ENCODE assay signal across 13 mouse cellular contexts in genomic region chr14:68381741-68382140, GRCm38 (mm10).
DNase-seq lines count a peak whose midpoint lies in the region; ATAC-seq and TF ChIP-seq lines count a peak whose summit lies in the region.
"Had no signal": no experiment of that assay in that cellular context is flagged by ENCODE, and none has a peak within 500 bp of the region (broad histone marks: within the 10 kb centered on the region; RNA-seq: fewer than 3 reads in every experiment).

No protein-coding gene starts in this region.

- H3K9ac ChIP-seq in forebrain, embryonic 16.5 days (replicated peaks; ENCODE audit: low read depth, low read length), result no peak overlapping the region
- H3K9ac ChIP-seq: midbrain, embryonic 15.5 days; stomach, embryonic 15.5 days had no signal

- H3K4me3 ChIP-seq in forebrain, embryonic 16.5 days (replicated peaks; ENCODE audit: low read length), result no peak overlapping the region
- no peak overlapping the region for H3K4me3 ChIP-seq in layer of hippocampus, adult 2 months
- H3K4me3 ChIP-seq: midbrain, embryonic 15.5 days; stomach, embryonic 15.5 days had no signal

- peak; percentile 36 for DNase-seq in layer of hippocampus, adult 11-12 months (ENCODE audit: low spot score)
- no peak for DNase-seq in layer of hippocampus, postnatal 10 days (ENCODE audit: low spot score in 2 of 2)
- DNase-seq in layer of hippocampus, adult 2 months (ENCODE audit: low spot score in 2 of 2), result peak; percentile 9 to 60
- DNase-seq in retina, postnatal 1 day, result peak; percentile 37
- no peak for DNase-seq in adrenal gland, postnatal 10 days
- DNase-seq in kidney, adult 9 months, result no peak
- no peak for DNase-seq in thymus, adult 18-20 months
- DNase-seq: adrenal gland, adult 8-10 months; cerebellum, postnatal 10 days; heart, adult 18-20 months had no signal

- H3K4me2 ChIP-seq in forebrain, embryonic 16.5 days (ENCODE audit: low read length), result no peak overlapping the region
- H3K4me2 ChIP-seq: midbrain, embryonic 15.5 days; stomach, embryonic 15.5 days had no signal

- no peaks in the 10 kb centered on the region for H3K9me3 ChIP-seq in forebrain, embryonic 16.5 days (ENCODE audit: control insufficient read depth, low read length)
- H3K9me3 ChIP-seq: midbrain, embryonic 15.5 days; stomach, embryonic 15.5 days had no signal

- no peaks in the 10 kb centered on the region for H3K36me3 ChIP-seq in forebrain, embryonic 16.5 days (ENCODE audit: control insufficient read depth, insufficient read depth)
- H3K36me3 ChIP-seq: midbrain, embryonic 15.5 days; stomach, embryonic 15.5 days had no signal

- no peaks in the 10 kb centered on the region for H3K27me3 ChIP-seq in forebrain, embryonic 16.5 days (replicated peaks; ENCODE audit: control insufficient read depth, insufficient read depth, low read length)
- H3K27me3 ChIP-seq: midbrain, embryonic 15.5 days; stomach, embryonic 15.5 days had no signal

- peak overlapping the region; percentile 65 for H3K27ac ChIP-seq in forebrain, embryonic 16.5 days (ENCODE audit: low read length)
- H3K27ac ChIP-seq in layer of hippocampus, adult 2 months, result peak overlapping the region; percentile 40
- H3K27ac ChIP-seq: midbrain, embryonic 15.5 days; stomach, embryonic 15.5 days had no signal

- ATAC-seq in forebrain, embryonic 16.5 days, result peak; percentile 75
- ATAC-seq: midbrain, embryonic 15.5 days had no signal

- WGBS in forebrain, embryonic 16.5 days, result 56% methylated on average over 7 of the region's 7 CpGs

- TF ChIP-seq CTCF in layer of hippocampus, adult 2 months (conservative IDR thresholded peaks at IDR 0.05), result no peak

- peaks cover 12% of the 10 kb centered on the region for H3K4me1 ChIP-seq in forebrain, embryonic 16.5 days (replicated peaks; ENCODE audit: control insufficient read depth, insufficient read depth, low read length)
- H3K4me1 ChIP-seq: stomach, embryonic 15.5 days had no signal

Comparison
In these comparisons a context has a peak if more than half of its experiments do, and no peak if none do; other contexts are left out.
1. DNase-seq: peak in layer of hippocampus, adult 11-12 months (single experiment), layer of hippocampus, adult 2 months (2 of 2) and retina, postnatal 1 day (single experiment); none in layer of hippocampus, postnatal 10 days (0 of 2), adrenal gland, postnatal 10 days (single experiment), kidney, adult 9 months (single experiment) and thymus, adult 18-20 months (0 of 2).